Mouse (Mus musculus): ENCODE data around the gene Gm20825. TPM values are rescaled to one million over a fixed set of nuclear protein-coding genes. Genes with fewer than 3 reads are reported as not detected.
"Not testable (repeated sequence)": the region's sequence is repeated elsewhere in the genome, so short reads cannot be mapped to it uniquely, and the experiment has no call there.

Gm20825 gene
- not detected in 2 replicates for total RNA-seq (2015)
- not detected in 2 replicates for total RNA-seq (2017)

- not testable (repeated sequence) for ATAC-seq (ENCODE audit: poor library complexity, severe bottlenecking)
Observed at GRCm38 (mm10) chrY:8071407-8071806, at the start of gene Gm20825. TSS of gene Gm20825 (minus strand) at chrY:8071507.

Other genes starting within 250 kb of the Gm20825 start
- gene Gm29049, start 74.3 kb downstream of the Gm20825 start, total RNA-seq (2015), result not detected in 2 replicates
- not detected in 2 replicates for gene Gm29049, start 74.3 kb downstream of the Gm20825 start, total RNA-seq (2017)
- gene Gm20824, start 186.4 kb upstream of the Gm20825 start, total RNA-seq (2015), result not detected in 2 replicates
- not detected in 2 replicates for gene Gm20824, start 186.4 kb upstream of the Gm20825 start, total RNA-seq (2017)

All from megakaryocyte, adult 5-6 weeks (primary cell).